Mouse (Mus musculus) layer of hippocampus, postnatal 10 days (tissue): Measurements from ENCODE around the gene Lefty2. TPM values are rescaled to one million over a fixed set of nuclear protein-coding genes. Genes with fewer than 3 reads are reported as not detected.

Experiments used
- total RNA-seq, 2 experiments: library from RNA; stranded (reverse); gene quantifications; 2 replicates each; pipeline ENCODE4 v1.2.3; 2021

The Lefty2 gene
- total RNA-seq, 2 experiments from 2014 or later, result 8.7 to 10.2 TPM

Other genes starting within 250 kb of the Lefty2 start
- not detected for gene Mixl1, start 196.1 kb upstream of the Lefty2 start, total RNA-seq
- gene Acbd3, start 167.1 kb upstream of the Lefty2 start, total RNA-seq, result 10 to 100 TPM; 32.8 TPM
- 100 to 1,000 TPM; 476 to 478 TPM for gene H3f3a, start 79.2 kb upstream of the Lefty2 start, total RNA-seq
- gene Sde2, start 42.0 kb upstream of the Lefty2 start, total RNA-seq, result 10 to 100 TPM; 20.9 to 22.4 TPM
- 10 to 100 TPM; 29.6 to 31.4 TPM for gene Pycr2, start 11.2 kb downstream of the Lefty2 start, total RNA-seq
- gene Lefty1, start 41.9 kb downstream of the Lefty2 start, total RNA-seq, result 1 to 10 TPM; 3.9 to 6.4 TPM
- 1 to 10 TPM; 3.7 to 3.8 TPM for gene Tmem63a, start 49.2 kb downstream of the Lefty2 start, total RNA-seq
- gene Ephx1, start 127.8 kb downstream of the Lefty2 start, total RNA-seq, result 10 to 100 TPM; 14.0 to 16.2 TPM
- not detected for gene 9130409I23Rik, start 158.1 kb downstream of the Lefty2 start, total RNA-seq